Mouse (Mus musculus) ZHBTc4 (cell line): ENCODE results near the gene Olfr279.

Experiments used
- DNase-seq: peaks from one replicate; pipeline ENCODE4 v3.0.0-alpha.2; 2011; ENCODE audit warnings: low read depth, low spot score

Gene Olfr279

GRCm38 (mm10) chr15:98492102-98492501 is at the start of gene Olfr279:
Olfr279 (plus strand) TSS chr15:98492402.
- no peak for DNase-seq

GRCm38 (mm10) chr15:98444561-98444960 is 47.6 kb upstream of the Olfr279 start:
- DNase-seq, result no peak

DNA sequence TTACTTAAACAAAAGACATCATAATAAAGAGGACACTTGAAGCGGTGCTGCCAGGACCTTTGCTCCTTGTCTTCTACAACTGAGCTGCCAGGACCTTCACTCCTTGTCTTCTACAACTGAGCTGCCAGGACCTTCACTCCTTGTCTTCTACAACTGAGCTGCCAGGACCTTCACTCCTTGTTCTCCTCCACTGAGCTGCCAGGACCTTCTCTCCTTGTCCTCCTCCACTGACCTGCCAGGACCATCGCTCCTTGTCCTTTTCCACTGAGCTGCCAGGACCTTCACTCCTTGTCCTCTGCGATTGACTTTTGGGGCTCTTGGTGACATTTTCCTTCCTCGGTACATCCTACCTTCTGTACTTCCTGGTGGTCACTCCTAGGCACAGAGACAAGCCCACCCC is 43.7 kb upstream of the Olfr279 start:
- DNase-seq, result peak; percentile 53

- DNase-seq, result no peak
Measured at GRCm38 (mm10) chr15:98452288-98452687, 39.9 kb upstream of the Olfr279 start, which contains the start of gene Olfr281. Olfr281 (plus strand) TSS chr15:98452588.

DNA sequence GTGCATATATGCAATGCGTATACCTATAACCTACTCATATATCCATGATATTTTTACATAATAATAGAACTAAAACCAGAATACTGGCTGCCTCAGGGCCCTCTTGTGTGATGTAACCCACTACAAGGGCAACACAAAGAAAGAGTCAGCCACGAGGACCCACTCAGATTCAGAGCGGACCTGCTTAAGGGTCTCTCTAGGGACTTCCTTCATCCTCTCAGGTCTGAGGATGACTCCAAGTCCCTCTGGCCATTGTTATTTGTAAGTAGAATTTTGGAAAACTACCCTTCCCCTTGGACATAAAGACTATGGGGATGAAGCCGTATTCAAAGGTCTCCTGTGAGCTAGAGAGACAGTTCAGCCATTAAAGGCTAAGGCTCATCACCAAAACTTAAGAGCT is 22.6 kb upstream of the Olfr279 start, which contains the start of gene OR5BS1P:
OR5BS1P (plus strand) TSS at position 301 of the 400 bp plus-strand sequence.
- no peak for DNase-seq

GRCm38 (mm10) chr15:98471539-98471938 is 20.7 kb upstream of the Olfr279 start:
- DNase-seq, result no peak

DNA sequence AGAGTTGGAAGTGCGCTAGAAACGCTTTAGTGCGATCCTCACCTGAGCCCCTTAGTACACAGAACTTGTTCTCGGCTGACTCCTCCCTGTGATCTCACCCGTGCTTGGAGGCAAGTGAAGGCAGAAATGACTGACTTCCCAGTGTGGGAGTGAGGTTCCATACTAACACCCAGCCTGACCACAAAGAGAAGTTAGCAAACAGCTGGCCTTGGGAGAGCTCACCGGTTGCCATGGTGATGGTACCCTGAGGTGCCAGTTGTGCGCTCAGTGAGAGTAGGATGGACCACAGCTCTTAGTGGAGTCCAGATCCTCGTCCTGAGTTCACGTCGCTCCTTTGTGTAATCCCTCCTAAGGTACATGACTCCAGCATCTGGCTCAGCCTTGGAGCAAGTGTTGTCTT is 17.2 kb upstream of the Olfr279 start:
- DNase-seq, result peak; percentile 20

DNA sequence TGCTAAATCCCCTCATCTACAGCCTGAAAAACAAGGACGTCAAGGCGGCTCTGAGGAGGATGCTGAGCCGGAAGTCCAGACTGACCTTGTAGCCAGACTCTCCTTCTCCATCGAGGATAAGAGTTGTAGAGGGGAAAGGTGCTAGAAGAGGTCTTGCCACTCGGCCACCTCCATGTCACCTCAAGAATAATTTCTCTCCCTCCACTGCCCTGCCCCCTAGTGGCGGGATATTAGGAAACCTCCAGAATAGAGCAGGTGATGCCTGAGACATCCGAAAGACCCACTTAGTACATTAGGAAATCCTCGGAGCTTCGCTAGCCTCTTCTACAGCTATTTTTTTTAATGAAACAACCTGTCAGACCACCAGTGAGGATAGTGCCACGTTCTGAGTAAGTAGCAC is 16.8 kb upstream of the Olfr279 start:
- peak; percentile 73 for DNase-seq

DNA sequence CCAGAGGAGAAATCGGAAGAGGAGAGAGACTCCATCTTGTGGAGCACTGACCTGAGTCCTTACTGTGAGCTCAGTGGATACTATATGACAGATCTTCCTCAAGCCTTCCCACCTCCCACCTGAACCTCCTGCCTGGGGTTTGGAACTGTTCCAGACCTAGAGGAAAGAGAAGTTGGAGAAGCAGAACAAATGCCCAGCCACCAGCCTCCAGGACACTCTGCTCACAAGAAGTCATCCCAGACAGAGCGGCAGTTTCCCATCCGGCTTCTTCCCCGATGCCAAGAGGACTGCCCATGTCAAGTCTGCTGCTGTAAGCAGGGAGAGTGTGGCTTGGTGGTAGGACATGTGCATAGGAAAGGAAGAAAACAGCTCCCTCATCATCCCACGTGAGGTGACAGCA is 15.9 kb upstream of the Olfr279 start:
- no peak for DNase-seq

DNA sequence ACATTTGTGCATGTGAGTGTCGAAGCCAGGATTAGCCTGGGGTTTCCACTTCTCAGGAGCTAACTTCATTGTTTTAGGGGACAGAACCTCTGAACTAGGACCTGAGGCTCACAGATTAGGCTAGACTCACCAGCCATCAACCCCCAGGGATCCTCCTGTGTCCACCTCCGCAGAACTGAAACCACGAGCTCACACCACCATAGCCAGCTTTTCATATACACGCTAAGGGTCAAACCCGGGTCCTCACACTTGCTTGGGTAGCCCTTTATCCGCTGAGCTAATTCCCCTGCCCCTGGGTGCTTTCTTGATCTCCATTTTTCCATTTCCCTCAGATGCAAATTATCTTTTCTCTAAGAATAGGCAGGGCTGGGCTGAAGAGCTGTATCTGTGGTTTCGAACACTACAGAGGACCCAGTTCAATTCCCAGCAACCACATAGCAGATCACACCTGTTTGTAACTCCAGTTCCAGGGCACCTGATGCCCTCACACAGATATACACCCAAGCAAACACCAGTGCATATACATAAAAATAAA is 12.6 kb upstream of the Olfr279 start:
- no peak for DNase-seq

- DNase-seq, result no peak
Measured at GRCm38 (mm10) chr15:98482701-98483100, 9.5 kb upstream of the Olfr279 start, which contains the start of gene Lalba. Lalba (minus strand) TSS chr15:98482721.

- no peak for DNase-seq
Measured at GRCm38 (mm10) chr15:98483907-98484886, 8.0 kb upstream of the Olfr279 start.

DNA sequence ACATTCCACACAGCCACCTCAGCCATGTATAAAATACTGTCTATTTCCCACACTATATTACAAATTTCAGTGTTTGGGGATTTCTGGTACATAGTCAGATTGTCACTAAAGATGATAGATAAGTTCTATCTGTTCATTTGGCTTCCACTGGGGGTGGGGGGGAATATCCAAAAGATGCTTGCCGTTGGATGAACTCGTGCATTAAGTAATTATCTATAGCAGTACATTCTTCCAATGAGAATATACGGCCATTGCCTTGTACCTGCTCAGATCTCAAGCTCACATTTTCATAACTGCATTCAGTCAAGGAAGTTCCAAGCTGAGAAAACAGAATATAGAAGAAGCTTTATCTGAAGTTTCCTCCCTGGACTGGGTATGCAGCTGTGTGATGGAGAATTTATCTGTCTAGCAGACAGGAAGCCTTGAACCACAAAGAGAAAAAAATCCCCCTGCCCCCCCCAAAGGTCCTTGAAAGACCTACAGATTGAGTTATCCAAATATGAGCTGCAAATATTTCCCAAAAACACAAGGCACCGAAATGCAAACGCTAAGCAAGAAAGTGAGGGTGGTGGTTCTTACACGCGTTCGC is 5.7 kb upstream of the Olfr279 start:
- DNase-seq, result no peak

DNA sequence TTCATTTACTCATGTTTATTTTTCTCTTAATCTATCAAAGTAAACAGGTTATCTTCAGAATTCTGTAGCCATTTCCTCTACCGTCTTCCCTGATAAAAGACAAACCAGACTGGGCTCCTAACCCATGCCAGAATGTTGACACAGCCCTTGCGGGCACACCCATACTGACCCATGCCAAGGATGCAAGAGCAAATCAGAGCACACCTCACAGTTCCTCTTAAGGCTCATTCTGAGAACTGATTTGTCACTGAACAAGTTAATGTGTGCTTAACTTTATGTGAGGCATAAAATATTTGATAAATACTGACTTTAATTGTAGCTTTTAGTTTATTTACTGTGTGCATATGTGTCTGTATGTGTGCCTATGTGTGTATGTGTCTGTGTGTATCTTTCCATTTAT is 870 bp upstream of the Olfr279 start:
- no peak for DNase-seq

DNA sequence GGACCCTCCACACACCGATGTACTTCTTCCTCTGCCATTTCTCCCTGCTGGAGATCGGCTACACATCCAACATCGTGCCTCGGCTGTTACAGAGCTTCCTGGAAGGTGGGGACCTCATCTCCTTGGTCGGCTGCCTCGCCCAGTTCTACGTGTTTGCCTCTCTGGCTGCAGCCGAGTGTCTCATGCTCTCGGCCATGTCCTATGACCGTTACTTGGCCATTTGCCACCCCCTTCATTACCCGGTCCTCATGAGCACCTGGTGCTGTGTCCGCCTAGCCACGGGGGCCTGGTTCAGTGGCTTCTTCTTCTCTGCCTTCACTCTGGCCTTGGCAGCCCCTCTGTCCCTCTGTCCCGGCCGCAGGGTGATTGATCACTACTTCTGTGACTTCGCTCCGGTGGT is 5.4 kb downstream of the Olfr279 start:
- DNase-seq, result peak; percentile 35

- no peak for DNase-seq
Measured at GRCm38 (mm10) chr15:98503317-98503716, 11.1 kb downstream of the Olfr279 start.

DNA sequence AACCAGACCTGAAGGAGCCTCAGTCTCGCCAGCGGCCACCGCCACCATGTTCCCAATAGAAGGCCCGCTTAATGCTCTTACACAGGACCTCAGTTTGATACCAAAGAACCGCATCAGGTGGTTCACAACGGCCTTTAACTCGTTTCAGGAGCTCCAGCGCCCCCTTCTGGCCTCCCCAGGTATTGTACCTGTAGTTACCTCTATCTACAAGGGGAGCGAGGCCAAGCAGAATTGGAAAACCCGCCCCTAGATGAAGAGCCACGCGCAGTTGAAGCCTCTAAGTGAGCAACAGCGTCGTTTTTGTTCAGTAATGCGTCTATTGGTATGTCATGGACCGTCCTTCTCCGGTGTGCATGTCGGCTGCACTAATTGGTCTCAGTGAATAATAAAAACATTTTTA is 12.3 kb downstream of the Olfr279 start:
- peak; percentile 91 for DNase-seq

DNA sequence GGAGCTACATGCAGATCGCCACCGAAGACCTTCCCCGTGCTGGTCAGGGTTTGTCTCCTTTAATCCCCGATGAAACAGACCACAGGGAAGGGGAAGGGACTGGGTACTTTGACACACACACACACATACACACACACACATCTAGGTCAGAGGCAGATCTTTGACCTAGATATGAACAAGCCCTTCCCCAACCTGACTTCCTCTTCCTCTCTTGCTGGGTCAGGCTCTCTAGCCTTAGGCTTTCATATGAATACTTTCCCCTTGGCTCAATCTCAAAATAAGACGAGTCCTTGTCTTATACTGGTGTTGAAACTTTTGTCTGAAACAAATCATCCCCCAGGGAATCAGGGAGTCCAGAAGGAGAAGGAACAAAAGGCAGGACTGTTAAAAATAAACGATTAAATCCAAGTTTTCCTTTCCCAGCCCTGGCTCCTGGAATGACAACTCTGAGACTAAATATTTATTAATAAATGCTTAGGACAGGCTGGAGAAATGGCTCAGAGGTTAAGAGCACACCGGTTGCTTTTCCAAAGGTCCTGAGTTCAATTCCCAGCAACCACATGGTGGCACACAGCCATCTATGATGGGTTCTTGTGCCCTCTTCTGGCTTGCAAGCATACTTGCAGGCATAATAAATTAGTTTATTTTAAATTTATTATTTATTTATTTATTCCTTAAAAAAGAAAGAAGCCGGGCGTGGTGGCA is 14.2 kb downstream of the Olfr279 start:
- DNase-seq, result no peak

DNA sequence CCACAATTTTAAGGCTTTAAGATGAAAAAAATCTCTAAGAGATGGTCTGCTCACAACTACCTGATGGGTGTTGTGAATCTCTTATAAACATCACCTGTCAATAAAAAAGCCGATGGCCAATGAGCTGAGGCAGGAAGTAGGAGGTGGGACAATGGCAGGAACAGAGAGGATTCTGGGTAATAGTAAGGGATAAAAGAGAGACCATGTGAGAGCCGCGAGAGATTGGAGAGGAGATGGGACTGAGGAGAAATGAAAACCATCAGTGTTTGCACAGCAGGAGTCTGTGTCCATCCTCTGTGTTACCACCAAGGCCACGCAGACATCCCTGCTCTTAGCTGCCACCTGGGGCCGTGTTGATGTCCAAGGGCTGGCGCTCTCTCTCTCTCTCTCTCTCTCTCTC is 15.1 kb downstream of the Olfr279 start:
- DNase-seq, result peak; percentile 62

DNA sequence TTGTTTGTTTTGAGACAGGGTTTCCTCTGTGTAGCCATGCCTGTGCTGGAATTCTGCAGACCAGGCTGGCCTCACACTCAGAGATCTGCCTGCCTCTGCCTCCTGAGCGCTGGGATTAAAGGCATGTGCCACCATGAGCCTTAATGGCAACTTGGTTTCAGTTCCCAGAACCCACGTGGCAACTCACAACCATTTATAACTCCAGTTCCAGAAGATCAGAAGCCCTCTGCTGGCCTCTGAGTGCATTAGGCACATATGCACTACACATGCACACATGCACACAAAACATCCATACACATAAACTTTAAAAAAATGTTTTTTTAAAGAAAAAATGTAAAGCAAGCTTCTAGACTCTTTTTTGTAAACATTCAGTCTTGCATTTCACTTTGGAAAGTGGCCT is 17.2 kb downstream of the Olfr279 start:
- DNase-seq, result no peak

DNA sequence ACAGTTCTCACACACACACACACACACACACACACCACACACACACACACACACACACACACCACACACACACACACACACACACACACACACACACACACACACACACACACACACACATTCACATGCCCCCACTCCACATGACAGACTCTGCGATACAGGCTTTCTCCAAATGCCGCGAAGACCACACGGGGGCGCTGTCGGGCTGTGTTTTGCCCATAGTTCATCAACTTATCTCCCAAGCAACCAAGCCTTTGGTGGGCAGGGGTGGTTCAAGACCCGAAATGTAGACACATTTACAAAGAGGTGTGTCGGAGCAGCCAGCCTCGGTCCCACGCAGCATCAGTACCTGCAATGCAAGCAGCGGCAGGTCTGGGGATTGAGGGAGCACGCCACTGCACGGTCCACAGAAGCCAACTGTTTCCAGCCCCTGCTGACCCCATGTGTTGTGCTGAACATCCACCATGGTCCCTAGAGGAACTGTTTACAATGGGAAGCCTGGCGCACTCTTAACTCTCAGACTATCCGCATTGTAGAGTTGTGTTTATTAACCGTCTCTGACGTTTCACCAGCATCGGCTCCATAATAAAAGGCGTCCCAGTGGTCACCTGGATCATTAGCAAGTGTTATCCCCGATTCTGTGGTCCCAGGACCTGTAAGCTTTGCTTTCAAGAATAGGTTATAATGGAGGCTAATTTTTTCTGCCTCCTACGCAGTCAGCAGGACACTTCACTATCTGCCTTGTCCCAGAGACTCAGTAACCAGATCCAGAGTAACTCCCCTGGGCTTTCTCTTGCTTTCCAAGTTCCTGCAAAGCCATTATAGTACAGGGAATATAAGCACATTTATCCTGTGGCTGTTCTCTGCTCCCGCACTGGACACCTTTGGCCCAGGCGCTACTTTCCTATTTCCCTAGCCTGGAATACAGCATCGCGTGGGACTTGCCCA is 18.5 kb downstream of the Olfr279 start:
- DNase-seq, result peak; percentile 85
